Mouse (Mus musculus) right cerebral cortex, postnatal 25 days (tissue): ENCODE results near the gene Pnrc1.

ENCODE experiments used
- DNase-seq: peaks from one replicate; pipeline ENCODE4 v3.0.0; 2022

The Pnrc1 gene

DNA sequence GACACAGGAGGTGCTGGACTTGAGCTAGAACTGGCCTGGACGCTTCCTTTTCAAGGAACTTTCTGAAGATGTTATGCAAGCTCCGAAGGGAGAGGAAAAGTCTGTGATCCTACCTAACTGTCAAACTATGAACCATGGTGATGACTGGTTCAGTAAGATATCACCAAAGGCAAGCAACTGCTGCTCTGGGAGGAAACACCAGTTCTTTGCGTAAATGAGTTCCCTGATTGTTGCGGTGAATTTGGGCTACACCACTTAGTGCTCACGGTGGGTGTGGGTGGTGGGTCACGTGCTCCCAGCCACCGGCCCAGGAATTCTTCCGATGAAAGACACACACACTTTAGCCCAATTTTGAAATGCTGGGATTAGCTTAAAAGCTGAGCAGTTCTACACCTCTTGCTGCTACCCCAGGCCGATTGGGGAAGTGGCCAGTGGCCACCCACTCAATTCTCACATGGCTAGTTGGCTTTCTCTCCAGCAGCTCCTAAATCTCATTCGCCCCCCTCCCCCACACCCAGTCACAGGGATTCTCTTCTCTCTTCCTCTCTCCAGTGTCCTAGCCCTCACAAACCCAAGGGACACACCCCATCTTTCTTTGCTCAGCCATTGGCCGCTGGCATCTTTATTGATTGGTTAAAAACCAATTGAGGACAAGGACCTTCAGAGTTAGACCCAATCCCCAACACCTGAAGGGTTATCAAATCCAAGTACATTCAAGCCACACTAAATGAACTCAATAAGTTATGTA lies 24.8 kb downstream of the Pnrc1 start:
- no peak for DNase-seq

DNA sequence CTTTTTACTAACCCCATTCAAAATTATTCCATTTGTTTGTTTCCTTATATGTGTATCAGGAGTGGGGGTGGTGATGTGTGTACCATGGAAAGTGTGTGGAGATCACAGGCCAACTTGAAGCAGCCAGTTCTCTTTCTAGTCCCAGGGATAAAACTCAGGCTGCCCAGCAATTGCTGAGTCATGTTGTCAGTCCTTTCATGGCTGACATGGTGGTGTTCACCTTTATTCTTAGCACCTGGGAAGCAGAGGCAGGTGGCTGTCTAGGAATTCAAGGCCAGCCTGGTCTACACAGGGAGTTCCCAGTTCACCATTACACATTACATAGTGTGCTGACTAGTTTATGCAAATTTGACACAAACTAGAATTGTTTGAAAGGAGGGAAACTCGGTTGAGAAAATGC lies 27.1 kb downstream of the Pnrc1 start:
- DNase-seq, result no peak

DNA sequence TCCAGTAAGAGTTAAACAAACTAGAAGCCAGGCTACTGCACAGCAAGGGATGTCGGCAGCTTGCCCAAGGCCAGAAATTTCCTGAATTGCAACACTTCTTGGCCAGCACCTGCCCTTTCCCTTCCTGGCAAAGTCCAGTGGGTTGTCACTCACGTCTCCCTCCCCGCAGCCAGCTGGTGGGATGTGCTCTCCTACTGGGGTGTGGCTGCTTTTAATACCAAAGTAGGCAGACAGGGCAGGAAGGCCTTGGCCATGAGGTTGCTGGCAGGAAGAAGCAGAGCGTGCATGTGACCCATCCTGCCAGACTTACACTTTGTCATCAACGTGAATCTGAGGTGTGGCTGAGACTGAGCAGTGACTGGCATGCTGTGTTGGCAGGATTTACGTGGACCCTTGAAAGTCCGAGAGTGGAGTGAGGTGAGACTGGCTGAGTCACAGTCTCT lies 28.6 kb downstream of the Pnrc1 start:
- DNase-seq, result peak; percentile 23

DNA sequence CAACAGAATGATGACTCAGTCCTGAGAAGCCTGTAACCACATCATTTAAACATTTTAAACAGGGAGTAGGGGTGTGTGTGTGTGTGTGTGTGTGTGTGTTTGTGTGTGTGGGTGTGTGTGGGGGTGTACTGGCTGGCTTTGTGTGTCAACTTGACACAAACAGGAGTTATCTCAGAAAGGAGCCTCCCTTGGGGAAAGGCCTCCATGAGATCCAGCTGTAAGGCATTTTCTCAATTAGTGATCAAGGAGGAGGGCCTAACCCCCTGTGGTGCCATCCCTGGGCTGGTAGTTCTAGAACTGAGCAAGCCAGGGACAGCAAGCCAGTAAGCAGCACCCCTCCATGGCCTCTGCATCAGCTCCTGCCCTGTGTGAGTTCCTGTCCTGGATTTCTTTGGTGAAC lies 29.7 kb downstream of the Pnrc1 start:
- DNase-seq, result no peak

DNA sequence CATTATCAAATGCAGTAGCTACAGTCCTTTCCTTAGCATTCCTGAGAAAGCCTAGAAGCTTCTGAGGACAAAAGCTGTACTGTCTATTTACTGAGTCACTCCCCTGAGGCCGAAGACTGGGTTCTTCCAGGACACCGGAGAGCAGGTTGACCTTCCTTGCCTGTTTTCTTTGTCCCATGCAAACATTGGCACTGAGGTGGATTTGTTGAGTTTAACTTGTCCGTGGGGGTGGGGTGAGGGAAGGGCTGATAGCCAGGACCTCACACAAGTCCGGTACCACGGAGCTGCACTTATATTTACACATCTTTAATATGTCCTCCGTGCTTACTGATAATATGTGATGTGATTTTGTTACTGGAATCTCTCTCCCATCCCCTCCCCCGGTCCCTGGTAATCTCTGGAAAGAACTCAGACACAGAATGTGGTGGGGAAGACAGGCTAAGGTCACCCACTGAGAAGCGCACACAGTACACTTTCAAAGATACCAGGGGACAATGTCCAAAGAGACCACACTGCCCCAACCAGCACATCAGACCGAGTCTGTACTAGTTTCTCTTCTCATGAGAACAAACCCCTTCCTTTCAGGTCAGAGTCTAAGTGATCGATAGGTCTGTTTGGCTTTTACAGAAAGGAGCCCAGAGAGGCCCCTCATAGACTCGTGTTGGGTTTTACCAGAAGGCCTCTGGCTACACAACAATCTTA lies 32.5 kb downstream of the Pnrc1 start:
- DNase-seq, result no peak

DNA sequence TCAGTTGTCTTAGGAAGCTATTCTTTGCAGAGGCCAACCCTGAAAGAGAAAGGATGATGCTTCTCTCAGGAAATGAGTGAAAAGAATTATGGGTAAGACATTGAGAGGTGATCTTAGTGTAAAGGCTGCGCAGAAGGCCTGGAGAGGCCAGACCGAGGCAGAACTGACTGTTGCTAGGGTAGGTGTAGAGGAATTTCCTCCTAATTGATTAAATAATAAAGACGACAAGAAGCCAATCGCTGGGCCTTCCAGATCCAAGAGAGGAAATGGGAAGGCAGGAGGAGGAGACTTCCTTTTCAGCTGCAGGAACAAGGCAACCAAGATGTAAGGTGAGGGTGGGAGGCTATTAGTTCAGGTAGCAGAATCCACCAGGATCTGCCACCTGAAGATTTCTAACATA lies 35.3 kb downstream of the Pnrc1 start:
- DNase-seq, result no peak

DNA sequence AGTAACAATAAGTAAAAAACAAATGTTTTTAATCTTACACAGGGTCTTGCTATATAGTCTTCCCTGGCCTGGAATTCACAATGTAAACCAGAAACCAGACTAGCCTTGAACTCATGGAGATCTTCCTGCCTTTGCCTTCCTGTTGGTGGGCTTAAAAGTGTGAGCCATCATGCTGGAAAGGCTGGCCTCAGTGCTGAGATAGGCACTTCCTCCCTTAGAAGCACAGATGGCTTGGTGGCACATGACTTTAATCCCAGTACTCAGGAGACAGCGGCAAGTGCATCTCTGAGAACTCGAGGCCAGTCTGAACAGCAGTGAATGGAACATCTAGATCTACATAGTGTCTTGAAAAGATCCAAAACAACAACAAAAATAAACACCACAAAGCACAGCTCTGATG lies 39.1 kb downstream of the Pnrc1 start:
- no peak for DNase-seq

DNA sequence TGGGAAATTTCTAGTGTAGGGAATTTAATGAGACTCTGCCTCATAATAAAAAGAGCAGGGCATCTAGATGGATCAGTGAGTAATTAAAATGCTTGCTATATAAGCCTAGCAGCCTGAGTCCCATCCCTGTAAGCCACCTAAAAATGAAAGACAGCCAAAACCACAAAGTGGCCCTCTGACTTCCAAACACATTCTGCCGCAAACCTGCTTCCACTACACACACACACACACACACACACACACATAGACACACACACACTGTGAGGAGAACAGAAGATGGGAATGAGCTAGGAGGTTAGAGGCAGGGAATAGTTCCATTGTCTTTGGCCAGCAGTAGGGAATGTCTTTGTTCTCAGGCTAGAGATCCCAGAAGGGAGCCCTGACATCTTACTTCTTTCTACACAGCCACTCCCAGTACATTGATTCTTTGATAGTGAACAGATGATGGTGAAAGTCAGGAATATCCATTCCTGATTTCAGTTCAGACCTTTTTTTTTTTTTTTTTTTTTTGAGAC lies 40.2 kb downstream of the Pnrc1 start:
- no peak for DNase-seq

DNA sequence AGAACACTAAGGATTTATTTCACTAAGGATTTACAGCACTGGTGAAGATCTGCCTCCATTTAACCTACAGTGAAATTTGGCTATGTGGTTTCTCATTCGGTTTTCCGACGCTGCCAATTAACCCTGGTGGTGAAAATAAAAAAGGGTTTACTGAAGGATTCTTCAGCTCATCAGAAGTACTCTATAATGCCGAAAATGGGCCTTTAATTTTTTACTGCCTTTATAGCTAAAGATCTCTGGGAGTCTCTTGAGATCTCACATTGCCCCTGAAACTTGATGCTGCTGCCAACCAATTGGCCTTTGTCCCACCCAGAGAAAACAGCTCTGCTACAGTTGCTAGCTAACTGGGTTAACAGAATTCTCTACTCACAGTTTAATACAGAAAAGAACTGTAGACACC lies 41.0 kb downstream of the Pnrc1 start:
- DNase-seq, result no peak

DNA sequence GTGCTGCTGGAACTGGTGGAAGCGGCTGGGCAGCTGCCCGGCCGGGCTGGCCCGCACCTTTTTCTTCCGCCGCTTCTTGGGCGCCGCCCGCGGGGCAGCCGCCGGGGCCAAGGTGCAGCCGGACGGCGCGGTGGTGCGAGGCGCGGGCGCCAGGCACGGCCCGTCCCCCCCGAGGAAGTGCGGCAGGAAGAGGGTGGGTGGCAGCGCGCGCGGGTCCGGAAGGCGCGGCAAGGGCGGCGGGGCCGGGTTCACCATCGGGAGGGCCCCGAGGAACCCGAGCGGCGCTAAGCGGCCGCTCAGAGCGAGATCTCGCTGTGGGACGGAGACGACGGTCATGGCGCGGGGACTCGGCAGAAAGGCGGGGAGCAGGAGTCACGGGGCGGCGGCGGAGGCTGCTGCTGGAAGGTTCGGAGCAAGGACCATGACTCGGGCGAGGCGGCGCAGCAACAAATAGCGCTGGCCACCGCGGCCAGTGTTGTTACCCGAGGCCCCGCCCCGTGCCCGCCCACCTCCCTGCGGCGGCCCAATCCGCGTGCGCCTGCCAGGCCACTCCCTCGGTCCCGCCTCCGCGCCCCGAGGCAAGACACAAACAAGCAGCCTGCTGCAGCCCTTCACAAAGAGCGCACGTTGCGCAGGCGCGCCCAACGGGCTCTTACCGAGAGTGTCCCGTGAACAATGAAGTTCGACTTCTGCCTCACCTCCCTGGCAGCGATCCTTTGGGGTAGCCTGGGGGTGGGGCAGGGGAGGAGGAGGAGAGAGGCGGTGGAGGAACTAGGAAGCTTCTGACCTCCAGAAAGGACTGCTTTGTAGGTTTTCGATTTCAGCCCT lies 41.7 kb downstream of the Pnrc1 start:
- DNase-seq, result peak; percentile 98

DNA sequence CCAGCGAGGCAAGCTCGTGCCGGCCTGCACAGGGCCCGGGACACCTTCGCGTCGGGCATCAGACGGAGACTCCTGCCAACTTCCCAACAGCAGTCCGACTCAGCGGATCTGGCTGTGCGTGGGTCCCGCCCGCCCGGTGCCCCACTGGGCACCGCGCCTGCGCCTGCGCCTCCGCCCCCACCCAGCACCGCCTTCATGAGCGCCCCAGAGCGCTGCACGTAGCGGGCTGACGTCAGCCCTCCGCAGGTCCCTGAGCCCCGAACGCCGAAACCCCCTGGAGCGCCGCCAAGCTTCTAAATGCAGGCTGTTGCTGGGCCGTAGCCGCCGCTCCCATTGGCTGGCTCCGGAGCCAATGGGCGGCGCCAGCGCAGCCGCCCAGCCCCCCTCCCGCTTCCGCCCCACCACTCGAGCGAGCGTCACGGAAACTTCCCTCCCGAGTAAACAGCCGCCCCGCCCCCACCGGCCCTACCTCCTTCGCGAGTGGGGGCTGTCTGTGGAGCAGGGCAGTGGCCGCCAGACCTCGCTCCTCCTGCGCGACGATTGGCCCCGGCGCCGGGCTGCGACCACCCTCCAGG lies 42.4 kb downstream of the Pnrc1 start:
- DNase-seq, result peak; percentile 99

DNA sequence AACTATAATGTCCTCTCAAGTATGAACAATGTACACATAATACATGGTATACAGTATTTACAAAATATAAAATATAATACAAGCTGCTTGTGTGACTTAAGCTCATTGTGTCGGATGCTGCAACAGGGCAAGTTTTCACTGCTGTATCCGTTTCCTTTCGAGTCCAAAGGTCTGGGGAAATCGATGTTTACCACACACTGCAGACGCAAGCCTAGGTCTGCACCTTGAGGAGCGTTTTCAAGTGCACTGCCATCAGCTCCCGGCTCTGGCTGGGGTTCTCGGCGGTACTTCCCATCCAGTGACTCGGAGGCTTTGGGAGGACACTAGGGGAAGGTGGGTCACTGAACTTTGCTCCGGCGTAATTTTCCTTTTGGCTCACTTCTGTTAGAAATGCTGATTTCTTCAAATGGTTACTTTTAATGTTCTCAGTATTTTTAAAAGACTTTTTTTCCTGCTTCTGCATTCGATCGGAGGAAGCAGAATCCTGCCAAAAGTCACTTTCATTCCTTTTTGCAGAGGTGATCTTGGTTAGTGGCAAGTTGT lies 44.0 kb downstream of the Pnrc1 start:
- no peak for DNase-seq

DNA sequence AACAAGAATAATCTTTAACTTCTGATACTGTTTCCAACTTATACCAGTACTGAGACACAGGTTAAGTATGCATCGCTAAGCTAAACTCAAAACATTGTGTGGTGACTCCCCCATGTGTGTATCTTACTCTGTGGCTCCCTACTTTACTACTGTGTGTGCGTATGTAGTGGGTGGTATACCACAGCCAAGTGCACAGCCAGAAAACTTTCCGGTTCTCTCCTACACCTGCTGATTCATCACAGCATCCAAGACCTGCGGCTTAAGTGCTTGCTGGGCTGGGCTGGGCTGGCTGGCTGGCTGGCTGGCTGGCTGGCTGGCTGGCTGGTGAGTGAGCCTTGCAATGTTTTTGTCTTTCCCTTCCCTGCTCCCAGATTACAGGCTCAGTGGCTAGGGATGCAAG lies 46.0 kb downstream of the Pnrc1 start:
- peak; percentile 34 for DNase-seq

DNA sequence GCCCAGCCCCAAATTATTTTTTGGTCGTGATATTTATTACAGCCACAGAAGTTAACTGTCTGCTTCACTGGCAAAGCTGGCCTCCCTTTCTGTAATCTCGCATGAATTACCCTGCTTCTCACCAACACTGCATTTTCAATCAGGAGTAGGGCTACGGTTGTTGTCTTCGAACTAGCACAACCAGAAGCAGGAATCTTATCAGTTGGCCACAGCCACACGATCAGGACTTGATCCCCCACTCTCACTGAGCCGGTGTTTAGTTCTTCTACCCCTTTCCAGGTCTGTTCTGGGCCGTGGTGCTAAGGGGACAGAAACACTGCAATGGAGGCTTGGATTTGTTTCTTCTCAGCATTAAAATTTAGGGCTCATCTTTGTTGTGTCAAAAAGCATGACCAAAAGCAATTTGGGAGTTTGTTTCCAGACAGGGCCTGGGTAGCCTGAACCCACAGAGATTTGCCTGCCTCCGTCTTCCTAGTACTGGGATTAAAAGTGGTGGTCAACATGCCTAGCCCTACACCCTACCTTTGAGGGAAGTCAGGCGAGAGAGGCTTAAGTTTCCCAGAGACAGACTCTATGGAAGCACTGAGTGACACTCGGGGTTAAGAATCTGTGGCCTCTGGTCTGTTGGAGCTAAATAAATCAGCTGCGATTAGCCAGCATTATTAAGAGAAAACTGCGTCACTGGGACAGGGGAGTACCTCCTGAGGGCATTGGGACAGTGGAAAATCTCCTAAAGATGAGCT lies 46.8 kb downstream of the Pnrc1 start:
- no peak for DNase-seq

DNA sequence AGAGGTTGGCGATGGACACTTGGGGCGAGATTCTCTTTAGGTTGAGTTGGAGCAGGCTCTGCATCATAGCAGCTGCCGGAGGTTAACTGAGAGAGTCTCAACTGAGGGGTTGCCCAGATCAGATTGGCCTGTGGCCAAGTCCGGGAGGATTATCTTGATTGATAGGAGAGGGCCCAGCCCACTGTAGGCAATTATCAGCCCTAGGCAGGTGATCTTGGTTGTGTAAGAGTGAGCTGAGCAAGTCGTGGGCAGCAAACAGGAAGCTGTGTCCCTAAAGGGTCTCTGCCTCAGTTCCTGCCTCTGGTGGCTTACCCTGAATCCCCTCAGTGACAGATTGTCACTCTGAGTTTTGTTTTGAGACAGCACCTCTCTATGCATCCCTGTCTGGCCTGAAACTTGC lies 47.4 kb downstream of the Pnrc1 start:
- DNase-seq, result no peak

DNA sequence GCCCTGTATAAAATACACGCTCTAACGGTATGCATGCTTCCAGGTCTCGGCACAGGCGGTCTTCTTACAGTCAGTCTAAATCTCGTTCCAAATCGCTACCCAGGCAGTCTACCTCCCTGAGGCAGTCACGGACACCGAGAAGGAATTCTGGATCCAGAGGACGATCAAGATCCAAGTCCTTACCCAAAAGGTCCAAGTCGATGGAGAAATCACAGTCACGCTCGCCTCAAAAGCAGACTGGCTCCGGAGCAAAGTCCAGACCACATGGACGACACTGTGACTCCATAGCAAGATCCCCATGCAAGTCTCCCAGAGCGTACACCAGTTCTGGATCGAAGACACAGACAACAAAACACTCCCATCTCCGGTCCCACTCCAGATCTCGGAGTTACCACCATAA lies 59.1 kb downstream of the Pnrc1 start:
- DNase-seq, result no peak

DNA sequence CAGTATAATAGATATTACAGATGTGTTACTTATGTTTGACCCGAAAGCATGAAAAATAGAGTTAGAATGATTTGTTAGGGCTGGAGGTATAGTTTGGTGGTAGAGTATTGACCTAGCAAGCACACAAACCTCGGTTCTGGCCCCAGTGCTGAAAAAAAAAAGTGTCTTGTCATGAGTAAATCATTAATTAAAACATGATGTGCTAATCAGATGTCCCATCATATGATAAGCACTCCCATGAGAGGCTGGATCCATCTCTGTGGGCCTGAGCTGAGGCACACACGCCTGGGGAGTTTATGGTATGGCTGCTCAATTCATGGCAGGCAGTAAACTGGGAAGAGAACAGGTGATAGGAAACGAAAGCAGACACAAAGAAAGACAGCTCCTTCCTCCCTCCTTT lies 60.3 kb downstream of the Pnrc1 start:
- DNase-seq, result no peak

DNA sequence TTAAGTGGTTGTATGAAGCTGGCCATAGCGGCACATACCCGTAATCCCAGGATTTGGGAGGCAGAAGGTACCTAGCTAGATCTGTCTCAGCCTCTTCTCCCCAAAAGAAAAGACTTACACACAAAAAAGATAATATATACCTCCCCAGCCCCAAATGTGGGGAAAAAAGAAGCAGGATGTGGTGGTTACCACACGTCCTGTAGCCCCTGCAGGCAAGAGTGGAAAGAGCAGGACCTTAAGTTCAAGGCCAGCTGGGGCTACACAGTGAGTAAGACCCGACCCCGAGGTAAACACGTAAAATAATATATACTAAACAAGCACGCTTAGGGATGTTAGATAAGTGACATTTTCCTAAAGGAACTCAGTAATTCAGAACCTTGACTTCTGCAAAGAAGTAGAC lies 62.8 kb downstream of the Pnrc1 start:
- DNase-seq, result no peak

DNA sequence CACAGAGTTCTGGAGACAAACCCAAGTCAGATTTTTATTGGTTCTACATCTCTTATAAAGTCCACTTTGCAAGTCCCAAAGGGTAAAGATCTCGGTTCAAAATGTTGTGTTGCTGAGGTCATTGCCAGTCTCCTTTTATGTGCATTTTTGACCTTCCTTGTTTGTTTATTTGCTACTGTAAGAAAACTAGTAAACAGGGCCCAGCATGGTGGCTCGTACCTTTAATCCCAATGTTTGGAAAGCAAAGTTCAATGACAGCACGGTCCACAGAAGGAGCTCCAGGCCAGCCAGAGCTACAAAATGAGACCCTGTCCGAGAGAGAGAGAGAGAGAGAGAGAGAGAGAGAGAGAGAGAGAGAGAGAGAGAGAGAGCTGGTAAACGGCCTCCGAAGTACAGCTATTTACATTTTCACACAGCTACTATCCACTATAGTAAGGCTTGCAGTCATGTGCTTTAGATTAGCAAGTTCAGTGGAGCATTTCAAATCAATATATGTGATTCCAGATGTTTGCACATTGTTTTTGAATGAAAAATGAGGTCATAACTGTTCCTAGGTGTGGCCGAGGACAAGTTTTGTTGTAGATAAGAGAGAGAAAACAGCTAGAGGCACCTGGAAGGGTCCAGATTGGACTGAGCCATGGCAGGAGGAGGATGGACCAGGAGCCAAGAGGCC lies 65.8 kb downstream of the Pnrc1 start:
- no peak for DNase-seq

DNA sequence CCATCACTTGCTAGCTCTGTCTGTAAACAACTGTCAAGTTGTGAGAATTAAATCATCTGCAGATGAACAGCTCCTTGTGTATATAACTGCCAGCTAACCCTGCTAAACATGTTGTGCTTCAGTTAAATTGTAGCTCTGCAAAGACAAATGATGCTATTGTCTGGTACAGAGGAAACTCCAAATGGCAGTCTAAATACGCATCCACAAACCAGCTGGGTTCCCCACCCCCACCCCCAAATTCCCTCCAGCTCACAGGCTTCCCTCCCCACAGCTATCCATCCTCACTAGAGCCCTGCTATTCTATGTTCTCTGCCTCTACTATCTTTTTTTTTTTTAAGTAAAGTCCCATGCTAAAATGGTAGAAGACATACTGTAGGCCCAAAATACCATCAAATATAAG lies 68.1 kb downstream of the Pnrc1 start:
- no peak for DNase-seq
